Mouse (Mus musculus) gastrocnemius, adult 8-10 months (tissue): ENCODE results near the gene Tas2r103. TPM values are rescaled to one million over a fixed set of nuclear protein-coding genes. Genes with fewer than 3 reads are reported as not detected.

Experiments used
- DNase-seq, 2 experiments: peaks; one replicate each; pipeline ENCODE4 v3.0.0; 2022; ENCODE audit warnings: low spot score in 2 of 2
- total RNA-seq, 4 experiments: library from RNA; stranded (reverse); gene quantifications; 2 replicates each; pipeline ENCODE4 v1.2.4; 2022

The Tas2r103 gene
- total RNA-seq, result not detected

DNA sequence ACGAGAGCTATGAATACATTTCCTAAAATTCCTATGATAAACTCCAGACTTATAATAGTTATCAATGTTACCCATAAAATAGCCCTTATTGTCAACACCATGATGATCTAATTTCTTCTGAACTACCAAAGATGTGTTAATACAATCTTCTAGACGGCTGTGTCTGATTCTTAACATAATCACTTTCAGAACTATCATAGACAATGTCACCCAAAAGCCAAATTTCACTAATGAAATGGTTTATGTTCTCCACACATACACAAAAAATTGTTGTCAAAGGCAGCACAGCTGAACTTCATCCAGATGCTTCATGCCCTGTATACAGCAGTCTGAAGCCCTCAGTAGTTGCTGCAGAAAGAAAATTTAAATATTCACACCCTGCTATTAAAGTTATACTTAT, at the start of gene Tas2r103:
Gene Tas2r103 (minus strand): TSS at position 101 of the 400 bp plus-strand sequence.
- DNase-seq, result no peak

DNA sequence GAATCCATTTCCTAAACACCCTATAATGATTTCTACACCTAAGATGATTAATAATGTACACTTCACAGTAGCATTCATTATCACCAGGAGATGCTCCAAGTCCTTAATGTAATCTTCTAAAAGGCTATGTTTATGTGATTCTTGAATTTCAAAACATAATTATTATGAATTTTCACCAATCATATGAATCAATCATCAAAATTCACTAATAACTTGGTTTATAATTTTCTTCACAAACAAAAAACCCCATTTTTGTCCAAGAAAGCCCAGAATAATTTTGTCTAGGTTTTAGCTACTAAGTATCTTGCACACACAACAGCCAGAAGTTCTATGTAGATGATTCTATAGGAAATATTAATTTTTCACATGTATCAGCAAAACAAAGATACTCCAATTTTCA, 18.8 kb upstream of the Tas2r103 start, which contains the start of gene Tas2r140:
Gene Tas2r140 (minus strand): TSS at position 101 of the 400 bp plus-strand sequence.
- no peak for DNase-seq

Other genes with a start within 250 kb of the Tas2r103 start
- not detected for gene Tas2r117, start 234.3 kb downstream of the Tas2r103 start, total RNA-seq
- not detected for gene Tas2r123, start 190.0 kb downstream of the Tas2r103 start, total RNA-seq
- gene Tas2r116, start 181.7 kb downstream of the Tas2r103 start, total RNA-seq, result not detected
- not detected for gene Tas2r110, start 169.1 kb downstream of the Tas2r103 start, total RNA-seq
- not detected for gene Tas2r113, start 144.1 kb downstream of the Tas2r103 start, total RNA-seq
- gene Tas2r125, start 127.5 kb downstream of the Tas2r103 start, total RNA-seq, result not detected
- gene Tas2r129, start 86.0 kb downstream of the Tas2r103 start, total RNA-seq, result not detected
- not detected for gene Tas2r131, start 79.2 kb downstream of the Tas2r103 start, total RNA-seq
- gene Tas2r109, start 56.1 kb downstream of the Tas2r103 start, total RNA-seq, result not detected
- not detected for gene Tas2r140, start 18.7 kb upstream of the Tas2r103 start, total RNA-seq
- 100 to 1,000 TPM; 133 to 162 (median 145) TPM for gene Smim10l1, start 67.8 kb upstream of the Tas2r103 start, total RNA-seq